Mouse (Mus musculus) forebrain, embryonic 11.5 days (tissue): ENCODE measurements around the gene Cfap221. TPM values are rescaled to one million over a fixed set of nuclear protein-coding genes. Genes with fewer than 3 reads are reported as not detected.

Source experiments
- ATAC-seq: fragments of 200-750 bp; cut with Nextera tagmentation; replicated peaks from 2 replicates; pipeline ENCODE4 v1.8.0; 2017; ENCODE audit warnings: moderate TSS enrichment; ENCODE audit not compliant: low FRiP score
- DNase-seq: peaks from one replicate; pipeline ENCODE4 v3.0.0-alpha.2; 2017; ENCODE audit warnings: low spot score
- H3K27ac ChIP-seq: fragments of 300-500 bp; sonication (generic); 2 replicates; pipeline ENCODE4 v1.5.1; 2014; ENCODE audit warnings: low read depth, low read length
- H3K27me3 ChIP-seq: fragments of 300-500 bp; sonication (generic); 2 replicates; pipeline ENCODE4 v1.6.1; 2014; ENCODE audit warnings: mild to moderate bottlenecking, low read length, mixed read lengths; ENCODE audit not compliant: control insufficient read depth, insufficient read depth
- H3K36me3 ChIP-seq: fragments of 300-500 bp; sonication (generic); 2 replicates; pipeline ENCODE4 v1.6.1; 2014; ENCODE audit warnings: mild to moderate bottlenecking, low read length, moderate library complexity, mixed read lengths; ENCODE audit not compliant: control insufficient read depth, insufficient read depth
- H3K4me1 ChIP-seq: fragments of 300-500 bp; sonication (generic); replicated peaks from 2 replicates; pipeline ENCODE4 v1.6.1; 2014; ENCODE audit warnings: low read length, mixed read lengths; ENCODE audit not compliant: control insufficient read depth, insufficient read depth
- H3K4me2 ChIP-seq: fragments of 300-500 bp; sonication (generic); 2 replicates; pipeline ENCODE4 v1.6.1; 2014; ENCODE audit warnings: low read depth, mild to moderate bottlenecking, low read length, moderate library complexity, mixed read lengths; ENCODE audit not compliant: severe bottlenecking
- H3K4me3 ChIP-seq: fragments of 300-500 bp; sonication (generic); 2 replicates; pipeline ENCODE4 v1.5.1; 2014; ENCODE audit warnings: low read depth, low read length
- H3K9ac ChIP-seq: fragments of 300-500 bp; sonication (generic); 2 replicates; pipeline ENCODE4 v1.6.1; 2014; ENCODE audit warnings: low read length
- H3K9me3 ChIP-seq: fragments of 300-500 bp; sonication (generic); 2 replicates; pipeline ENCODE4 v1.6.1; 2016; ENCODE audit warnings: low read length, mixed read lengths; ENCODE audit not compliant: control insufficient read depth
- WGBS: fragments of 180-500 bp; shearing (Covaris S2); extraction: QIAGEN DNeasy Blood & Tissue Kit; methylation state at CpG from one replicate; pipeline ENCODE4 v1.1.7; 2014; 5-methylcytosine and 5-hydroxymethylcytosine counted together
- polyA plus RNA-seq: library from polyadenylated mRNA; unstranded; fragments of >200 nt; fragmentation: Nextera tagmentation; extraction: Ambion mirVana; gene quantifications from 2 replicates; pipeline ENCODE4 v1.2.1, GENCODE M21; 2014

The Cfap221 gene
- polyA plus RNA-seq, 1 experiment from 2014 or later, result 0.21 TPM

- Histone ChIP-seq H3K4me3 (no peak overlapping the region), H3K27ac (no peak overlapping the region), H3K27me3 (no peaks in the 10 kb centered on the region), H3K4me2 (no peak overlapping the region), H3K4me1 (no peaks in the 10 kb centered on the region), H3K9me3 (no peaks in the 10 kb centered on the region), H3K36me3 (no peaks in the 10 kb centered on the region), H3K9ac (no peak overlapping the region)
- 86% methylated on average over 4 of the region's 4 CpGs for WGBS
- DNase-seq (no peak), ATAC-seq (no peak)
Observed at GRCm38 (mm10) chr1:119975141-119975540, 21.9 kb downstream of the Cfap221 start.

DNA sequence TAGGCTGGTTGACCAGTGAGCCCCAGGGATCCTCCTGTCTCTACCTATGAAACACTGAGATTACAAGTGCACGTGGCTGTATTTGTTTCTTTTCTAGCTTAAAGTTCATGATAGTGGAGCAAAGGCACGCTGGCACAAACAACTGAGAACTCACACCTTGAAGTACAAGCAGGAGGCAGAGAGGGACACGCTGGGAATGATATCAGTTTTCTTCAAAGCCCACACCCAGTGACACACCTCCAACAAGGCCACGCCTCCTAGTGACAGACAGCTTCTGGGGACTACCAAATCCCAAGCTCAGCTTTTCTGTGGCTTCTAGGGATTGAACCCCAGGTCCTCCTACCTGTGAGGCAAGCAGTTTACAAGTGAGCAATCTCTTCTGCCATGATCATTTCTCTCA, 23.9 kb downstream of the Cfap221 start:
- no peak overlapping the region for H3K9ac ChIP-seq
- no peak overlapping the region for H3K4me2 ChIP-seq
- no peaks in the 10 kb centered on the region for H3K36me3 ChIP-seq
- no peaks in the 10 kb centered on the region for H3K27me3 ChIP-seq
- H3K4me1 ChIP-seq, result no peaks in the 10 kb centered on the region
- H3K27ac ChIP-seq, result no peak overlapping the region
- DNase-seq, result no peak
- WGBS, result 36% methylated on average over 4 of the region's 4 CpGs
- H3K9me3 ChIP-seq, result no peaks in the 10 kb centered on the region
- H3K4me3 ChIP-seq, result no peak overlapping the region
- ATAC-seq, result no peak

DNA sequence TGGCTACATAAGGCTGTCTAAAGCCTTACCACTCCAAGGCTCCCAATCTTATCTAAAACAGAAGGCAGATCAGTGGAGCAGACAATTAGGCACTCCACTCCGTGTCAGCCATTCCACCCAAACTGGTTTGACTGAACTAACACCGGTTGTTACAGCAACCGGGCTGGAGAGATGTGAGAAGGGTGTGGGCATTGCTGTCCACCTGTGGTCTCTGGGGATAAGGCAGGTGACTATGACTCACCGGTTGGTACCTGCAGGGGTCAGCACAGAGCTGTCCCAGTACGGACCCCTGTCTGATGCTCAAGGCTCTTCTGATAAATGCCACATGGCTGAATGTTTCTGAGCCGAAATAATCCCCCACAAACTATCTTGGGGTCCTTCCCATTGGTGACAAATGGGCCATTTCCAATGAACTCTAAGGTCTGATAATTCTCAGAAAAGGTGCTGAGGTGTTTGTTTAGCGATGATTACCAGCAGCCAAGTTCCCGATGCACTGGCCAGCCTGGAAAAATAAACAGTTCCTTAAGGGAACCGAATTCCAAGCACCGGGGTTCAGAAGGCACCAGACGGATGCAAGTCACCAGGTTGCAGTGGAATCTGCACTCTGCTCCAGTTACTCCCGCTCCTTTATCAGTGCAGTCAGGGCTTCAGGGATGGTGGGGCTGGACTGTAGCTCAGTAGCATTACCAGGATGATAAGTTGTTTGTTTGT, 31.1 kb downstream of the Cfap221 start:
- no peaks in the 10 kb centered on the region for H3K27me3 ChIP-seq
- no peak for DNase-seq
- no peak for ATAC-seq
- WGBS, result 60% methylated on average over 12 of the region's 12 CpGs
- no peak overlapping the region for H3K9ac ChIP-seq
- H3K4me1 ChIP-seq, result no peaks in the 10 kb centered on the region
- H3K4me3 ChIP-seq, result no peak overlapping the region
- no peak overlapping the region for H3K27ac ChIP-seq
- H3K36me3 ChIP-seq, result no peaks in the 10 kb centered on the region
- no peak overlapping the region for H3K4me2 ChIP-seq
- no peaks in the 10 kb centered on the region for H3K9me3 ChIP-seq

- H3K4me3 ChIP-seq, result no peak overlapping the region
- no peaks in the 10 kb centered on the region for H3K36me3 ChIP-seq
- 75% methylated on average over 7 of the region's 7 CpGs for WGBS
- H3K9me3 ChIP-seq, result no peaks in the 10 kb centered on the region
- ATAC-seq (no peak), DNase-seq (no peak)
- H3K9ac ChIP-seq, result no peak overlapping the region
- H3K27me3 ChIP-seq, result no peaks in the 10 kb centered on the region
- H3K4me2 ChIP-seq, result no peak overlapping the region
- no peak overlapping the region for H3K27ac ChIP-seq
- no peaks in the 10 kb centered on the region for H3K4me1 ChIP-seq
Observed at GRCm38 (mm10) chr1:119959920-119960319, 37.1 kb downstream of the Cfap221 start.

GRCm38 (mm10) chr1:119959464-119959863, 37.6 kb downstream of the Cfap221 start:
- H3K9ac ChIP-seq, result no peak overlapping the region
- H3K9me3 ChIP-seq, result no peaks in the 10 kb centered on the region
- whole genome bisulfite sequencing, result 88% methylated on average over 4 of the region's 4 CpGs
- H3K4me1 ChIP-seq, result no peaks in the 10 kb centered on the region
- no peak overlapping the region for H3K27ac ChIP-seq
- H3K4me2 ChIP-seq, result no peak overlapping the region
- DNase-seq (no peak), ATAC-seq (no peak)
- no peaks in the 10 kb centered on the region for H3K27me3 ChIP-seq
- H3K36me3 ChIP-seq, result no peaks in the 10 kb centered on the region
- no peak overlapping the region for H3K4me3 ChIP-seq

GRCm38 (mm10) chr1:119957716-119958222, 39.3 kb downstream of the Cfap221 start:
- 78% methylated on average over 9 of the region's 9 CpGs for WGBS

DNA sequence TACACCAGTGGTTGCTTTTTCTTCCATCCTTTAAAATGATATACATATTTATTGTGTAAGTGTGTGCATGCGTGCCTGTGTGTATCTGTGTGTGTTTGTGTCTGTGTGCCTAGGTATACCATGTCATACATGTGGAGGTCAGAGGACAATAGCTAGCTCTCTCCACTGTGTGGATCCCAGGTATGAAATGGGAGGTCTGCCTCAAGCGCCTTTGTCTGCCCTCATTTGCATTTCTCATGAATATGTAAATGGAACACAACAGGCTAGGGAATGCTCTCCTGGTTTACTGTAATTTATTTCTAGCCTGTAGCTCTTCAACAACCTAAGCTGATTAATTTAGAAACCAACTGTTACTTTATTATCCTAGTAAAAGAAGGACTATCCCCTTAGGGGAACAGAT, 42.4 kb downstream of the Cfap221 start:
- DNase-seq (no peak), ATAC-seq (no peak)
- no peak overlapping the region for H3K4me2 ChIP-seq
- no peaks in the 10 kb centered on the region for H3K27me3 ChIP-seq
- no peaks in the 10 kb centered on the region for H3K4me1 ChIP-seq
- H3K9me3 ChIP-seq, result no peaks in the 10 kb centered on the region
- H3K27ac ChIP-seq, result no peak overlapping the region
- H3K4me3 ChIP-seq, result no peak overlapping the region
- no peaks in the 10 kb centered on the region for H3K36me3 ChIP-seq
- WGBS, result 77% methylated on average over 2 of the region's 2 CpGs
- no peak overlapping the region for H3K9ac ChIP-seq

More at GRCm38 (mm10) chr1:119957716-119958222, 39.3 kb downstream of the Cfap221 start:
- H3K27me3 ChIP-seq, result no peaks in the 10 kb centered on the region
- ATAC-seq (no peak), DNase-seq (no peak)
- no peak overlapping the region for H3K27ac ChIP-seq
- no peaks in the 10 kb centered on the region for H3K4me1 ChIP-seq
- H3K4me3 ChIP-seq, result no peak overlapping the region
- H3K4me2 ChIP-seq, result no peak overlapping the region
- H3K9ac ChIP-seq, result no peak overlapping the region
- H3K36me3 ChIP-seq, result no peaks in the 10 kb centered on the region
- no peaks in the 10 kb centered on the region for H3K9me3 ChIP-seq

DNA sequence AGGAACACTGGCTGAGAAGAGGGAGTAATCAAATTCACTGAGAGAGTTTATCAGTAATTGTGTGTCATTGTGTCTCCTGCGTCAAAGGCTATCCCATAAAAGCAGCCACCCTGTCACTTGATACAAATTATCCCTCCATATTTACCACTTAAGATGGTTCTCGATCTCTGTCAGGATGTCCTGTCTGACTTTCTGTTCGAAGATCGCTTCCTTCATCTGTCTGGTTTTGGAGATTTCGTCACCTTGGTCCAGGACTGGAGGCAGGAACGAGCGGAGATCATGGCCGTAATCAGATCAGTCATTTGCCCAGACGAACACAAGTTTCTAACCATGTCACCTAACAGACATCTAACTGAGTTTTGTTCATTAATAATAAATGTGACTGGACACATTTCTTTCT, 43.6 kb downstream of the Cfap221 start:
- no peak for DNase-seq
- WGBS, result 92% methylated on average over 9 of the region's 9 CpGs

DNA sequence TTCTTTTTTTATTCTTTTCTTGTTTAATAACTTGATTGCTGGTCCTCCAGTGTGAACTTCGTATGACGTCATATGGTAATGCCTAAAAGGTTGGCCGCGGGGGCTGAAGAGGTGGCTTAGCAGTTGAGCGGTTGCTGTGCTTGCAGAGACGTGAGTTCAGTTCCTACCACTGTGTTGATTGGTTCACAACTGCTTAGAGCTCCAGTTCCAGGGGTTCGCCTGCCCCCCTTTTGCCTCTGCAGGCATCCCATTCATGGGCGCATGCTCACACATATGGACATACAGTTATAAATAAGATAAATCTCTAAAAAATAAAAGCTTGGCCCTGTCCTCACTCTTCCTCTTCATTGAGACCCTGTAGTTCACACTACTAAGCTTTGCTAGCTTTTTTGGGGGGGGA, 46.9 kb downstream of the Cfap221 start:
- H3K4me1 ChIP-seq, result no peaks in the 10 kb centered on the region
- H3K9me3 ChIP-seq, result no peaks in the 10 kb centered on the region
- H3K4me2 ChIP-seq, result no peak overlapping the region
- DNase-seq (no peak), ATAC-seq (no peak)
- H3K27me3 ChIP-seq, result no peaks in the 10 kb centered on the region
- H3K9ac ChIP-seq, result no peak overlapping the region
- H3K4me3 ChIP-seq, result no peak overlapping the region
- no peak overlapping the region for H3K27ac ChIP-seq
- WGBS, result 95% methylated on average over 8 of the region's 8 CpGs
- no peaks in the 10 kb centered on the region for H3K36me3 ChIP-seq

More for the DNA sequence above, 43.6 kb downstream of the Cfap221 start:
- H3K27me3 ChIP-seq, result no peaks in the 10 kb centered on the region
- no peak overlapping the region for H3K4me3 ChIP-seq
- no peaks in the 10 kb centered on the region for H3K4me1 ChIP-seq
- no peaks in the 10 kb centered on the region for H3K36me3 ChIP-seq
- no peak overlapping the region for H3K4me2 ChIP-seq
- no peaks in the 10 kb centered on the region for H3K9me3 ChIP-seq
- H3K9ac ChIP-seq, result no peak overlapping the region
- ATAC-seq, result no peak
- H3K27ac ChIP-seq, result no peak overlapping the region
